Mouse (Mus musculus) brown adipose tissue, adult 24 weeks (tissue): ENCODE results near the gene Rbbp8nl. TPM values are rescaled to one million over a fixed set of nuclear protein-coding genes. Genes with fewer than 3 reads are reported as not detected.

Source experiments
- H3K27ac ChIP-seq: fragments of 200-500 bp; replicated peaks from 2 replicates; pipeline ENCODE4 v1.5.1; 2012; ENCODE audit warnings: low read depth, mild to moderate bottlenecking, low read length
- H3K4me1 ChIP-seq: fragments of 200-500 bp; 2 replicates; pipeline ENCODE4 v1.6.1; 2012; ENCODE audit warnings: low read length, mixed read lengths; ENCODE audit not compliant: control insufficient read depth, insufficient read depth, insufficient read length
- H3K4me3 ChIP-seq: fragments of 200-500 bp; 2 replicates; pipeline ENCODE4 v1.5.1; 2012; ENCODE audit warnings: low read depth, mild to moderate bottlenecking, low read length, moderate library complexity; ENCODE audit not compliant: insufficient read depth
- polyA plus RNA-seq: library from polyadenylated mRNA; stranded (reverse); fragments of >200 nt; gene quantifications from 2 replicates; pipeline ENCODE4 v1.2.4, GENCODE M21; 2012; ENCODE audit not compliant: missing spikeins, insufficient read depth, insufficient read length

Rbbp8nl gene
- not detected in 2 replicates for polyA plus RNA-seq

- no peaks in the 10 kb centered on the region for H3K4me1 ChIP-seq
- no peak within 1 kb of the TSS for H3K4me3 ChIP-seq
- H3K27ac ChIP-seq: no peak within 1 kb of the TSS
These were observed at the start of gene Rbbp8nl for GRCm38 (mm10) chr2:180289440-180290108. TSS of gene Rbbp8nl (minus strand) at chr2:180289879.

GRCm38 (mm10) chr2:180334551-180334986 lies 44.9 kb upstream of the Rbbp8nl start, which contains the start of gene Gata5:
TSS of gene Gata5 (minus strand) at chr2:180334699.
- Histone ChIP-seq H3K27ac (no peak within 1 kb of the TSS), H3K4me1 (no peaks in the 10 kb centered on the region; the same call in 1 of the 2 replicates), H3K4me3 (peak within 1 kb of the TSS; percentile 37)

GRCm38 (mm10) chr2:180333778-180334550 lies 44.3 kb upstream of the Rbbp8nl start:
- Histone ChIP-seq H3K4me3 (peak overlapping the region; percentile 30; the same call in 1 of the 2 replicates), H3K27ac (no peak overlapping the region), H3K4me1 (no peaks in the 10 kb centered on the region; the same call in 1 of the 2 replicates)

- Histone ChIP-seq H3K4me1 (no peaks in the 10 kb centered on the region; the same call in 1 of the 2 replicates), H3K27ac (no peak overlapping the region), H3K4me3 (no peak overlapping the region)
These were observed 39.8 kb upstream of the Rbbp8nl start for GRCm38 (mm10) chr2:180329466-180329865.

- no peak overlapping the region for H3K4me3 ChIP-seq
- H3K4me1 ChIP-seq: no peaks in the 10 kb centered on the region
- H3K27ac ChIP-seq: no peak overlapping the region
These were observed 33.1 kb upstream of the Rbbp8nl start for GRCm38 (mm10) chr2:180322674-180323355.

- Histone ChIP-seq H3K27ac (no peak overlapping the region), H3K4me3 (no peak overlapping the region), H3K4me1 (no peaks in the 10 kb centered on the region)
These were observed 30.5 kb upstream of the Rbbp8nl start for GRCm38 (mm10) chr2:180320216-180320615.

- Histone ChIP-seq H3K27ac (no peak overlapping the region), H3K4me1 (no peaks in the 10 kb centered on the region), H3K4me3 (no peak overlapping the region)
These were observed 27.9 kb upstream of the Rbbp8nl start for GRCm38 (mm10) chr2:180317591-180317990.

- Histone ChIP-seq H3K27ac (no peak overlapping the region), H3K4me1 (no peaks in the 10 kb centered on the region), H3K4me3 (no peak overlapping the region)
These were observed 24.6 kb upstream of the Rbbp8nl start for GRCm38 (mm10) chr2:180314292-180314691.

GRCm38 (mm10) chr2:180311147-180311546 lies 21.5 kb upstream of the Rbbp8nl start:
- no peak overlapping the region for H3K4me3 ChIP-seq
- no peaks in the 10 kb centered on the region for H3K4me1 ChIP-seq
- H3K27ac ChIP-seq: no peak overlapping the region

- Histone ChIP-seq H3K27ac (no peak overlapping the region), H3K4me1 (no peaks in the 10 kb centered on the region), H3K4me3 (no peak overlapping the region)
These were observed 18.0 kb upstream of the Rbbp8nl start for GRCm38 (mm10) chr2:180307680-180308079.

- Histone ChIP-seq H3K4me1 (no peaks in the 10 kb centered on the region), H3K4me3 (no peak overlapping the region), H3K27ac (no peak overlapping the region)
These were observed 16.9 kb upstream of the Rbbp8nl start for GRCm38 (mm10) chr2:180306423-180307168.

GRCm38 (mm10) chr2:180306009-180306408 lies 16.3 kb upstream of the Rbbp8nl start:
- Histone ChIP-seq H3K4me1 (no peaks in the 10 kb centered on the region), H3K27ac (no peak overlapping the region), H3K4me3 (no peak overlapping the region)

- Histone ChIP-seq H3K4me3 (no peak overlapping the region), H3K27ac (no peak overlapping the region), H3K4me1 (no peaks in the 10 kb centered on the region)
These were observed 15.8 kb upstream of the Rbbp8nl start for GRCm38 (mm10) chr2:180305490-180305889.

- H3K27ac ChIP-seq: no peak overlapping the region
- H3K4me1 ChIP-seq: no peaks in the 10 kb centered on the region
- no peak overlapping the region for H3K4me3 ChIP-seq
These were observed 14.9 kb upstream of the Rbbp8nl start for GRCm38 (mm10) chr2:180304554-180304953.
